Mouse (Mus musculus) neural tube, embryonic 13.5 days (tissue): Measurements from ENCODE around the gene Clmp. TPM values are rescaled to one million over a fixed set of nuclear protein-coding genes. Genes with fewer than 3 reads are reported as not detected.
"Not testable (repeated sequence)": the region's sequence is repeated elsewhere in the genome, so short reads cannot be mapped to it uniquely, and the experiment has no call there.

Experiments
- ATAC-seq: fragments of 200-750 bp; cut with Nextera tagmentation; 2 replicates; pipeline ENCODE4 v1.8.0; 2017; ENCODE audit warnings: low read depth, mild to moderate bottlenecking, moderate TSS enrichment, moderate library complexity
- H3K27ac ChIP-seq: fragments of 300-500 bp; sonication (generic); replicated peaks from 2 replicates; pipeline ENCODE4 v1.5.1; 2015; ENCODE audit warnings: moderate library complexity, mild to moderate bottlenecking, inconsistent platforms
- H3K27me3 ChIP-seq: fragments of 300-500 bp; sonication (generic); 2 replicates; pipeline ENCODE4 v1.6.1; 2015; ENCODE audit warnings: mild to moderate bottlenecking, inconsistent platforms
- H3K36me3 ChIP-seq: fragments of 300-500 bp; sonication (generic); 2 replicates; pipeline ENCODE4 v1.6.1; 2015; ENCODE audit warnings: mild to moderate bottlenecking, inconsistent platforms
- H3K4me1 ChIP-seq: fragments of 300-500 bp; sonication (generic); replicated peaks from 2 replicates; pipeline ENCODE4 v1.6.1; 2015; ENCODE audit warnings: inconsistent platforms
- H3K4me2 ChIP-seq: fragments of 300-500 bp; sonication (generic); 2 replicates; pipeline ENCODE4 v1.6.1; 2015; ENCODE audit warnings: inconsistent platforms, mild to moderate bottlenecking, moderate library complexity
- H3K4me3 ChIP-seq: fragments of 300-500 bp; sonication (generic); 2 replicates; pipeline ENCODE4 v1.5.1; 2015; ENCODE audit warnings: mild to moderate bottlenecking, inconsistent platforms
- H3K9ac ChIP-seq: fragments of 300-500 bp; sonication (generic); 2 replicates; pipeline ENCODE4 v1.6.1; 2015; ENCODE audit warnings: moderate library complexity, mild to moderate bottlenecking, inconsistent platforms
- H3K9me3 ChIP-seq: fragments of 300-500 bp; sonication (generic); 2 replicates; pipeline ENCODE4 v1.6.1; 2016; ENCODE audit warnings: inconsistent platforms
- WGBS: fragments of 180-500 bp; shearing (Covaris S2); methylation state at CpG from one replicate; pipeline ENCODE4 v1.1.7; 2015; 5-methylcytosine and 5-hydroxymethylcytosine counted together
- polyA plus RNA-seq: library from polyadenylated mRNA; unstranded; fragments of >200 nt; fragmentation: Nextera tagmentation; extraction: Ambion mirVana; gene quantifications from 2 replicates; pipeline ENCODE4 v1.2.1, GENCODE M21; 2015

Clmp gene
- polyA plus RNA-seq, 1 experiment from 2014 or later, result 51.5 TPM

GRCm38 (mm10) chr9:40786820-40787219 is 101.1 kb downstream of the Clmp start:
- not testable (repeated sequence) for H3K4me2 ChIP-seq, H3K27ac ChIP-seq, H3K9me3 ChIP-seq, ATAC-seq, H3K4me3 ChIP-seq, H3K9ac ChIP-seq, H3K36me3 ChIP-seq, H3K27me3 ChIP-seq
- peaks cover 25% of the 10 kb centered on the region for H3K4me1 ChIP-seq
- WGBS, result 96% methylated on average over 6 of the region's 6 CpGs

- Histone ChIP-seq H3K27me3 (no peaks in the 10 kb centered on the region), H3K27ac (no peak overlapping the region), H3K9me3 (no peaks in the 10 kb centered on the region), H3K9ac (no peak overlapping the region), H3K4me2 (no peak overlapping the region), H3K4me3 (no peak overlapping the region), H3K36me3 (no peaks in the 10 kb centered on the region), H3K4me1 (no peaks in the 10 kb centered on the region)
- WGBS, result 66% methylated on average over 6 of the region's 6 CpGs
- ATAC-seq, result no peak
These were observed 106.3 kb downstream of the Clmp start for GRCm38 (mm10) chr9:40791864-40792633.

- ATAC-seq, result no peak
- Histone ChIP-seq H3K36me3 (no peaks in the 10 kb centered on the region), H3K9ac (no peak overlapping the region), H3K4me2 (no peak overlapping the region), H3K27ac (no peak overlapping the region), H3K4me1 (0 out of 2 replicates have a peak, but pooled peaks cover 3% of the 10 kb centered on the region), H3K9me3 (no peaks in the 10 kb centered on the region), H3K4me3 (no peak overlapping the region), H3K27me3 (no peaks in the 10 kb centered on the region)
- WGBS, result 95% methylated on average over 5 of the region's 5 CpGs
These were observed 107.8 kb downstream of the Clmp start for GRCm38 (mm10) chr9:40793581-40793980.

DNA sequence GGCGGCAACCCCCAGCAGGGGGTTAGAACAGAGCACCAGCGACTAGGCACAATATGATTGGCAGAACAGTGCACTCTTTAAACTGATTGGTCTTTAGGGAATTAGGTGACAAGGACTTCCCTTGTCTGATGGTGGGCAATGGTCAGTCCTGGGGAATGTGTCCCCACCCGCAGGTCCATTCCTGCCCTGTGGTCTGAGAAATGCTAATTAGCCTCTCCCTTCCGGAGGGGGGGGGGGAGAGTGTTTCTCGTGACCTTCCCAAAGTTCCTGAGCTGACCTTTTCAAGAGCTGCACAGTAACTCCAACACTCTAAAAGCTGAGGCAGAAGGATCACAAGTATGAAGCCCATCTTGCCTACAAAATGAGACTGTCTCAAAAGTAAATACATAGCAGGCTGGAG is 108.5 kb downstream of the Clmp start:
- 17% methylated on average over 5 of the region's 5 CpGs for WGBS
- H3K9me3 ChIP-seq, result no peaks in the 10 kb centered on the region
- no peak for ATAC-seq

GRCm38 (mm10) chr9:40794926-40795325 is 109.2 kb downstream of the Clmp start:
- no peaks in the 10 kb centered on the region for H3K9me3 ChIP-seq
- H3K27ac ChIP-seq, result no peak overlapping the region
- H3K4me2 ChIP-seq, result no peak overlapping the region
- H3K27me3 ChIP-seq, result no peaks in the 10 kb centered on the region
- H3K36me3 ChIP-seq, result no peaks in the 10 kb centered on the region
- WGBS, result 68% methylated on average over 5 of the region's 5 CpGs
- no peak overlapping the region for H3K9ac ChIP-seq
- ATAC-seq, result no peak
- H3K4me3 ChIP-seq, result no peak overlapping the region
- H3K4me1 ChIP-seq, result peaks cover 12% of the 10 kb centered on the region

More for the DNA sequence above, 108.5 kb downstream of the Clmp start:
- no peak overlapping the region for H3K4me3 ChIP-seq
- H3K27ac ChIP-seq, result no peak overlapping the region
- no peaks in the 10 kb centered on the region for H3K27me3 ChIP-seq
- H3K36me3 ChIP-seq, result no peaks in the 10 kb centered on the region
- H3K4me1 ChIP-seq, result peaks cover 7% of the 10 kb centered on the region
- no peak overlapping the region for H3K4me2 ChIP-seq
- H3K9ac ChIP-seq, result no peak overlapping the region

DNA sequence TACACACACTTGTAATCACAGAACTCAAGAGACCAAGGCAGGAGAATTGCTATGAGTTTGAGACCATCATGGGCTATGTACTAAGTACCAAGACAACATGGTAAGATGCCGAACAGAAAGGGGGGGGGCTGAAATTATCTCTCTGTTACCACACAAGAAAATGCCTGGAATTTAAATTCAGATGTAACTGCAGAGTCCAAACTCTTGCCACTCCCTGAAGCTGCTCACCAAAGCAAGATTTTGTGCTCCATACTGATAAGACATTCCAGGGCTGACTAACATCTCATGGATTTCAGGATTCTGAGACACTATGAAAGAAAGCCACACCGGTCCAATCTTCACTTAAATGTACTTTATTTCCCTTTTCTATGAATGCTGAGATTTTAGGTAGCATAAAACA is 109.8 kb downstream of the Clmp start:
- Histone ChIP-seq H3K36me3 (no peaks in the 10 kb centered on the region), H3K9ac (no peak overlapping the region), H3K4me1 (peaks cover 12% of the 10 kb centered on the region), H3K27ac (no peak overlapping the region), H3K27me3 (no peaks in the 10 kb centered on the region), H3K9me3 (no peaks in the 10 kb centered on the region), H3K4me2 (no peak overlapping the region), H3K4me3 (no peak overlapping the region)
- whole genome bisulfite sequencing, result 94% methylated on average over 2 of the region's 2 CpGs
- ATAC-seq, result no peak

DNA sequence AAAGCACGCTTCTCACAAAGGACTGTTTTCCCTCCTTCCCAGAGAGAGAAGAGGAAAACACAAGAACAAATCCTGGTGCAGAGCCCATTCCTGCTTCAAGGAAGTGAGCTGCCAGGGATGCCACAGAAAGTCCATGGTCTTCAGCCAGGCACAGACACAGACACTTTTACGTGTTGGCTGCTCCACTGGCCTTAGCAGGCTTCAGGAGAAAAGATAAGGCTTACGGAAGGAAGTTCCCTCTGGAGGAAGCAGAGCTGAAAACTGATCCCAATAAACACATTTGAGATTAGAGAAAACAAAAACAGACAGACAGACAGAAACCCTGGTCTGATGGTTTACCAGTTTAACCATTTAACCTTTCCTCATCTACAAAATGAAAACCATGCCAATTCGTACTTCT is 110.3 kb downstream of the Clmp start:
- no peaks in the 10 kb centered on the region for H3K9me3 ChIP-seq
- H3K36me3 ChIP-seq, result no peaks in the 10 kb centered on the region
- peaks cover 12% of the 10 kb centered on the region for H3K4me1 ChIP-seq
- H3K27ac ChIP-seq, result no peak overlapping the region
- 81% methylated on average over 4 of the region's 4 CpGs for whole genome bisulfite sequencing
- no peak overlapping the region for H3K4me2 ChIP-seq
- no peaks in the 10 kb centered on the region for H3K27me3 ChIP-seq
- H3K9ac ChIP-seq, result no peak overlapping the region
- H3K4me3 ChIP-seq, result no peak overlapping the region
- ATAC-seq, result no peak

GRCm38 (mm10) chr9:40798247-40798960 is 112.6 kb downstream of the Clmp start:
- WGBS, result 81% methylated on average over 9 of the region's 9 CpGs
- Histone ChIP-seq H3K27me3 (no peaks in the 10 kb centered on the region), H3K36me3 (peaks cover 5% of the 10 kb centered on the region), H3K4me2 (no peak overlapping the region), H3K4me3 (no peak overlapping the region), H3K27ac (peak overlapping the region; percentile 99; the same call in 1 of the 2 replicates), H3K9me3 (no peaks in the 10 kb centered on the region), H3K9ac (no peak overlapping the region), H3K4me1 (peaks cover 19% of the 10 kb centered on the region)
- ATAC-seq, result no peak

DNA sequence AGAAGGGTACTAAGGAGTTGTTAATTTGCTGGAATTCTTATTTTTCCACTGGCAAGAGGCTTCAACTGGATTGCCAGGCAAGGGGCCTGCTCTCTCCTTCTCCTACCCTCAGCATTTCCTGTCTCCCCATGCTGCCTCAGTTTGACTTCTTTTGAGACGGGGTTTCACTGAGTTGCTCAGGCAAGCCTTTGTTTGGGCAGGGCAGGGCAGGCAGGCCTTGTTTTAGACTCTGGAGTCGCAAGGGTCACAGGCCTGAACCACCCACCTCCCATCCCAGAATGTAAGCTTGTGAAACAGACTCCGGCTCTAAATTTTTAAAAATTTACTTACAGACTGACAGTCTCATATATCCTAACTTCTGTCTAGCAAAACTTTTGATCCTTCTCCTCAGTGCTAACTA is 113.3 kb downstream of the Clmp start:
- Histone ChIP-seq H3K4me1 (peaks cover 26% of the 10 kb centered on the region), H3K36me3 (peaks cover 12% of the 10 kb centered on the region), H3K4me3 (no peak overlapping the region), H3K4me2 (peak overlapping the region; percentile 76), H3K27me3 (no peaks in the 10 kb centered on the region), H3K9me3 (no peaks in the 10 kb centered on the region), H3K9ac (peak overlapping the region; percentile 86), H3K27ac (peak overlapping the region; percentile 99)
- WGBS, result 39% methylated on average over 3 of the region's 3 CpGs
- ATAC-seq, result no peak

DNA sequence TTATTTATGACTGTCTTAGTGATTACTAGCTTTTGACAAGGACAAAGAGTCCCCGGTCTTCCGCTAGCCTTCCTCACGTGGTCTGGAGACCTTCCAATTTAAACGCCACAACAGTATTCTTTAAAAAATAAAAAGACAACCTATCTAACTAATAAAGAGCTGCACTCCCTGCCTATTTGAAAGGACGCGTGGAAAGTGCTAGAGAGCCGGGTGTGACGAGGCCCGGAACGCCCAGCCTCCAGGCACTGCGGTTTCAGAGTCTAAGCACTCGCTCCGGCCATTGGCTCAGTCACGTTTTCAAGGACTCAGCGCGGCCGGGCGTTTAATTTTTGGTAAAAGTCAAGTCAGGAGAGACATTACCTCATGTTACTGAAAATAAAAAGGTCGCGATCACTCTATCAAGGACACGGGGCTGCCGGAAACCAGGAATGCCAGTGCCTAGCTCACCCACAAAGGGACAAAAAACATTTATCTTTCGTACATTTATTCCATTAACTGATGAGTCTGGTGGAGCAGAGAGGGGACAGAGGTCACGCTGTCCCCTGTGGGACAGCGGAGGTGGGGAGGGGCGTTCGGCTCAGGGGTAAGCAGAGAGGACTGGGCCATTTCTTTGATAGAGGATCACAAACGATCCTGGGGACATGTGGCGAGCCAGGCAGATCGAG is 114.2 kb downstream of the Clmp start:
- Histone ChIP-seq H3K36me3 (peaks cover 21% of the 10 kb centered on the region), H3K27me3 (no peaks in the 10 kb centered on the region), H3K27ac (peak overlapping the region; percentile 99), H3K4me1 (peaks cover 34% of the 10 kb centered on the region), H3K4me2 (peak overlapping the region; percentile 76), H3K4me3 (peak overlapping the region; percentile 51), H3K9me3 (no peaks in the 10 kb centered on the region), H3K9ac (peak overlapping the region; percentile 86)
- peak; percentile 44 for ATAC-seq
- WGBS, result 1% methylated on average over 30 of the region's 30 CpGs

GRCm38 (mm10) chr9:40800675-40801612 is 115.2 kb downstream of the Clmp start, which contains the start of gene Hspa8:
TSS of gene Hspa8 (plus strand) at chr9:40800984.
- peak; percentile 97 for ATAC-seq
- Histone ChIP-seq H3K4me2 (peak within 1 kb of the TSS; percentile 78), H3K36me3 (peaks cover 31% of the 10 kb centered on the region), H3K27ac (peak within 1 kb of the TSS; percentile 99), H3K27me3 (no peaks in the 10 kb centered on the region), H3K9me3 (no peaks in the 10 kb centered on the region), H3K4me3 (peak within 1 kb of the TSS; percentile 92), H3K9ac (peak within 1 kb of the TSS; percentile 96), H3K4me1 (peaks cover 44% of the 10 kb centered on the region)
- under 1% methylated on average over 81 of the region's 83 CpGs for WGBS
